Mouse (Mus musculus) heart, postnatal 25 days (tissue): ENCODE measurements around the gene Rab3gap1. TPM values are rescaled to one million over a fixed set of nuclear protein-coding genes. Genes with fewer than 3 reads are reported as not detected.

Source experiments
- DNase-seq: peaks from one replicate; pipeline ENCODE4 v3.0.0; 2022; ENCODE audit warnings: low spot score
- intact Hi-C: fragments of 180-260 bp; cut with DNase I; formaldehyde crosslinking; loops from one replicate; pipeline ENCODE4 v1.15.1; 2025
- total RNA-seq, 2 experiments: library from RNA; stranded (reverse); gene quantifications; 2 replicates each; pipeline ENCODE4 v1.2.3; 2021

Rab3gap1 gene
- 10 to 100 TPM; 35.0 to 38.0 TPM for total RNA-seq

DNA sequence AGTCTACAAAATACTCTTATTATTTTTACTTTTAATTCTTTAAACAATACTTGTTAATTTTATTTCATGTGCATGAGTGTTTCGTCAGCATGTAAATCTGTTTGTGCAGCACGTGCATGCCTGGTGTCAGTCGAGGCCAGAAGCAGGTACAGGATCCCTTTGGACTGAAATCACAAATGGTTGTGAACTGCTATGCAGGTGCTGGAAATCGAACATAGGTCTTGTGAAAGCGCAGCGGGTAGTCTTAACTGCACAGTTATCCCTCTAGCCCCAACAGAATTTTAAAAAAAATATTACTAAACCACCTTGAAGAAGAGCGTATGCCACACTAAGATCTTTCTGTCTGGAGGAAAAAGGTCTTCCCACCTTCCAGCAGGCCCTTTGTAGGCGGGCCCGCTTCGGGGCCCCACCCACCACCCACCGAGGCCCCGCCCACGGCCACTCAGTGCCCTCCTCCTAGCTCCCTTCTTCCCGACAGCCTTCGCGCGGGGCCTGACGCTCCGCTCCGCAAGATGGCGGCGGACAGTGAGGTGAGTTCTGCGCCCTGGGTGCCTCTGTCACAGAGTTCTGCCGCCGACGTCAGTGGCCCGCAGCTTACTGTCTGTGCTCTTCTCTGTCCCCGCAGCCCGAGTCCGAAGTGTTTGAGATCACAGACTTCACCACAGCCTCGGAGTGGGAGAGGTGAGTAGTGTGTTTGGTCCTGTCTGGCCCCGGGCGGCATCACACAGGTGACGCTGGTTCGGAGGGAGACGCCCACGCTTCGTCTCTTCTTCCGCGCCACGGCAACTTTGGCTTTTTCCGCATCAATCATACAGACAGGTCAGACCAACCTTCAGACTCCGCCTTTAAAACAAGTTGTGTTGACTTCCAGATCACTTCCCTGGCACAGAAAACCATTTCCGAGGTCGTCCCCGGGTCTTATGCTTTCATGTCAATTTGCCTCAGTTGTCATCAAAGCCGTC, at the start of gene Rab3gap1:
TSS of gene Rab3gap1 (plus strand) at position 474 of the 962 bp plus-strand sequence.
- intact Hi-C loops = loop anchor here (5.0 kb wide), 2 partner anchors 96 to 239 kb away; partner anchors contain the start of gene Ccnt2
- DNase-seq = peak; percentile 73

DNA sequence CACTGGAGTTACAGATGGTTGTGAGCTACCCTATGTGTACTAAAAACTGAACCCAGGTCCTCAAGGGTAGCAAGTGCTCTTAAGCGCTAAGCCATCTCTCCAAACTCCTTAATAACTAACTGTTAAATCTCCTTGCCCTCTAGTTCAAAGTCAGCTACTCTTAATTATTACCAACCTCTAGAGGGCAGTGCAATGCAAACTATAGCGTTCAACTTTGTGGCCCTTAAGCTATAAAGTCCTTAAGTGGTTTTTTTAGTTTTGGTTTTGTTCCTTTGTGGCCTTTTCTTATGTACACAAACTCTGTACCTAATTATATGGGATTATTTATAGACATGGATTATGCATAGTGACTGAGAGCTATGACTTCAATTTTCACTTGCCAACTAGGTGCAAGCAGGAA, 41.2 kb upstream of the Rab3gap1 start:
- intact Hi-C loops = loop anchor here (2.0 to 10.0 kb wide), 4 partner anchors 87 to 395 kb away; no protein-coding TSS in a partner anchor
- no peak for DNase-seq

DNA sequence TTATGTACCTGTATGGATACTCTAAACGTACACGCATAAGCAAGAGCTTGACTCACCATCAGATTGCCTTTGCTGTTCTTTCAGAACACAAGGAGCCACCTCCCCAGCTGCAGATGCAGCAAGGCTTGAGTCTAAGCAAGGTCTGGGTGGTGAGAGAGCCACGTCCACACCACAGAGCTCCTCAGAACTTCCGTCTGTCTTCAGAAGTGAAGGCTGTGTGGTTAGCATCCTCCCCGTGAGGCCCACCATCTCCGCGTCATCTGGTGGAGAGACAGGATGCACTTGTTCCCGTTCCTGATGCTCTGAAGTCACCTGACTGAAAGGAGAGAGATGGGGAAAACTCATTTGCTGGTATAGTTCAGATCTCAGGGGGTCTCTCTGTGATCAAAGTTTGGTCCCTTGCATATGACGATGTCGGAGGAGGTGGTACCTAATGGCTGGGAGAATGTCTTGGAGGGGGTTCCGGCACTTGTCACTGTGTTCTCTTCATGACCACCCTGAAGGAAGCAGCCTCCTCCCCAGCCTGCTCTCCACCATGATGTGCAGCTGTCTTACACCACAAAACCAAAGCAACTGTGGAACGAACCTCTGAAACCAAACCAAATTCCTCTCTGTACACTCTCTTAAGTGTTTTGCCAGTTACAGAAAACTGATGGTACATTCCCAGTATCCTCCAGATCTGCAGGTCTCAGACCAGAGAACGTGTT, 38.2 kb upstream of the Rab3gap1 start:
- no peak for DNase-seq
- intact Hi-C loops = no loop called here

DNA sequence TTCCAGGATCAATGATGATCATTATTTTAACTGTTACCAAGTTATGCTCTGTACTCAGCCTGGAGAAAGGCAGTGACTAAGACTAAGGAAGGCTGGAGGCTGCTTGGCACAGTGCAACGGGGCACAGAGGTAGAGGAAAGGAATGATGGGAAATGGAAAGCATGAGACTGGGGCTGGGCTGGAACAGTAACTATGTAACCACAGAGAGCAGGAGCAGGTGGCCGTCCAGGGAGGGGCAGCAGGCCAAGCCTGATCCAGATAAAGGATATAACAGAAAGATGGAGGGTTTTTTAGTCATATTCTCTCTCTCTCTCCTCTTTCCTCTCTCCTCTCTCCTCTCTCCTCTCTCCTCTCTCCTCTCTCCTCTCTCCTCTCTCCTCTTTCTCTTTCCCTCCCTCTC, 34.9 kb upstream of the Rab3gap1 start:
- intact Hi-C loops = no loop called here
- DNase-seq = no peak

DNA sequence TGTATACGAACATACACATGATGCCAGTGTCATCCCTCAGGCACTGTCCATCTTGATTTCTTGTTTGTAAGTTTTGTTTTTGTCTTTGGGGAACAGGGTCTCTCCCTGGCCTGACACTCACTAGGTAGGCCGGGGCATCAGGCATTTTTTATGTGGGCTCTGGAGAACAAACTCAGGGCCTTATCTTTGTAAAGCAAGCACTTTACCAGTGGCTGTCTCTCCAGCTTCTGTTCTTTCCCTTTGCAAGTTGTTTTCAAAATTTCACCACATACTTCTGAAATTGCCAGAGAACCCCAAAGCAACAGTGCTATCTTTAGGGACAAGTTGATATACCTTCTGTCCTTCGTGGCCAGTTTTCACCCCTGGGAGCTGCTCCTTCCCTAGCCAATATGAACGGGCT, 34.4 kb upstream of the Rab3gap1 start:
- DNase-seq = no peak
- intact Hi-C loops = no loop called here

DNA sequence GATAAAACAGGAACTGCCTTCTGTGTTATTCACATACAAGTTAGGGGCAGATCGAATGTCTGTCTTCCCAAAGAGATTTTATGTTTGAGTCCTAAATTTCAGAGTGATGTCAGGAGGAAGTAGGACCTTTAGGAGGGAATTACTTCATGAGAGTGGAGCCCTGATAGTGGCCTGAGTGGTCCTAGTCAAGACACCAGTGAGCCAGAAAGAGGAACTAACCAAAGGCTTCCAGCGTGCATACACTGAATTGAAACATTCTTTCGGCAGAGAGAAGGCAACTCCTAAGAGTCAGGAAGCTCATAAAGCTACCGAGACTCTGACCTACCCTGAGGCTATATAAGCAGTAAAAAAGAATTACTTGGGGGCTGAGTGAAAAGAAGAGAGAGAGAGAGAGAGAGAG, 32.0 kb upstream of the Rab3gap1 start:
- intact Hi-C loops = no loop called here
- no peak for DNase-seq

DNA sequence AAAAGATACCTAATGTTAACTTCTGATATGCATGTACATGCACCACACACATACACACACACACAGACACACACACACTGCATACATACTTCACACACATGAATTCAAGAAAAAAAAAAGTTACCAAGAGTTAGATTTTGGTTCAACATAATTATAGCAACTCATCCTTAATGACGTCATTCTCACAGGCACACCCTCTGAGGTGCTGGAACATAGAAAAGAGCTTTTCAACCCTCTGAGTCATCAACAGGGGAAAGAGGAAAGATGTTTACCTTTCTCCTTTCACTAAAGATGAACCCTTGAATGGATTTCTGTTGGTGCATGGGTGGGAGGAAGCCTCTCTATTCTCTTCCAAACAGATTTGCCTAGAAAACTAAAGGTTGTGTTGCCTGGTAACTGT, 30.0 kb upstream of the Rab3gap1 start:
- intact Hi-C loops = no loop called here
- DNase-seq = no peak

DNA sequence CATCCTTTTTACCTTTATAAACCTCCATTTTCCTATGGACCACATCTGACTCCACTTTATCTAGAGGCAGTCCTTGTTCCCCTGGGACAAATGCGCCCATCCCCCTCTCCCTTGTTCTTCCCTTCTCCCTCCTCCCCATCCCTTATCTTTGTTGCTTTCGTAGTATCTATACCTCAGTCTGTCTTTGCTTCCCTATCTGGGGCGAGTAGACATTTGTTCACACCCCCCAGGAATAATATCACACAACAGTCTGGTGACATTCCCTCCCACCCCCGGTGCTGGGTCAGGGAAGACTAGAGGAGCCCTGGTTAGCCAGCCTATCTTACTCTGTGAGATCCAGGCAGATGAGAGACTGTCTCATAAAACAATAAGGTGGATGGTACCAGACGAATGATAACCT, 23.1 kb upstream of the Rab3gap1 start:
- DNase-seq = no peak
- intact Hi-C loops = no loop called here

DNA sequence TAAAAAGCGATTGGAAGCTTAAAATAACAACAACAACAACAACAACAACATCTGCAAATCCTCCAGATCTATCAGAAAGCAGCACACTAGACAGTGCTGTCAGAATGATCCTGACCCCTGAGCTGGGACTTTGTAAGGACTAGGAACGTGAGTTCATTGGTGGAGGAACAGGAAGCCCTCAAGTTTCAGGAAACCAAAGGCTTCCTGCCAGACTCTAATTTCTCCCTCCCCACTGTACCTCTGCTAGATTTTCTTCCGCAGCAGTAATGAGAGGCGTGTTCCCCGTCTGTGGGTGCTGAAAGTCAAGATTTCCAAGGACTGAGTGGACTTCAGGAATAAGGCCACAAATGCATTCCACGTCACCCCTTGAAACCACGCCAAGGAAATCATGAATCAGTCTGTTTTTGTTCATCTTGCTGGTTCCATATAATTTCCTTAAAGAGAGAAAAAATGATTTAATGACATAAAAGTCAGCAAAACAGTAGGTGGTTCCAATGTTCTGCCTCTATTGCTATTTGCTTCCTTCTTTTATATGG, 18.4 kb upstream of the Rab3gap1 start:
- no peak for DNase-seq

DNA sequence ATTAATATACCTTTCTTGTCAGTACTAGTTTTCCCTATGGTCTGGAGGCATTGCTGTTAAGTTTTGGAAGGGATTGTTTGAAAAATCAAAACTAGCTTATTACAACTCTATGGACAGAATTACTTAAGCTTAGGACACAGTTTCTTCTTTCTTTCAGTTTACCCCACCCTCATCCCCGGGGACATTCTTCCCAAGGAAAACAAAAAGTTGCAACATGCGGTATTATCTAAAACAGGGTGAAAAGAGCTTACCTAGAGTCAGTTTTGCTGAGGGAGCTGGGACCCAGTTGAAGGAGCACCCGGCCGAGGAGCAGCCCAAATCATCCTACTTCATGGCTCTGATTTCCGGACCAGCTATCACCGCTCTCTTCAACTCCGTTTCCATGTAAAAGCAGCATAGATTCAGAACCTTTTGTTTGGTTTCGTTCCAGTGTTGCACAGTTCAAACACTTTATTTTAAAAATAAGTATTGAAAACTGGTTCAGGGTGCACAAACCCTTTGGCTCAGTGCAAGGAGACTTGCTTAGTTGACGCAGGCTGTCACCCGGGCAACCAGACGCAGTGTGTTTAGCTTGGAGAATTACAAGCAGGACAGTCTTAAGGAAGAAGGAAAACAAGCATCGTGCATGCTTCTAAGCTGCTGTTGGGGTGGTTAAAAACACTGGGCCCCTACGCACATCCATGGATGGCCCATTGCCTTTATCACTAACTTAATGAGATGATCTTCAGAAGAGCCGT, 13.9 kb upstream of the Rab3gap1 start, which contains the start of gene Map3k19:
TSS of gene Map3k19 (minus strand) at position 546 of the 737 bp plus-strand sequence.
- intact Hi-C loops = no loop called here
- DNase-seq = no peak

More for the DNA sequence above, 18.4 kb upstream of the Rab3gap1 start:
- intact Hi-C loops = no loop called here

DNA sequence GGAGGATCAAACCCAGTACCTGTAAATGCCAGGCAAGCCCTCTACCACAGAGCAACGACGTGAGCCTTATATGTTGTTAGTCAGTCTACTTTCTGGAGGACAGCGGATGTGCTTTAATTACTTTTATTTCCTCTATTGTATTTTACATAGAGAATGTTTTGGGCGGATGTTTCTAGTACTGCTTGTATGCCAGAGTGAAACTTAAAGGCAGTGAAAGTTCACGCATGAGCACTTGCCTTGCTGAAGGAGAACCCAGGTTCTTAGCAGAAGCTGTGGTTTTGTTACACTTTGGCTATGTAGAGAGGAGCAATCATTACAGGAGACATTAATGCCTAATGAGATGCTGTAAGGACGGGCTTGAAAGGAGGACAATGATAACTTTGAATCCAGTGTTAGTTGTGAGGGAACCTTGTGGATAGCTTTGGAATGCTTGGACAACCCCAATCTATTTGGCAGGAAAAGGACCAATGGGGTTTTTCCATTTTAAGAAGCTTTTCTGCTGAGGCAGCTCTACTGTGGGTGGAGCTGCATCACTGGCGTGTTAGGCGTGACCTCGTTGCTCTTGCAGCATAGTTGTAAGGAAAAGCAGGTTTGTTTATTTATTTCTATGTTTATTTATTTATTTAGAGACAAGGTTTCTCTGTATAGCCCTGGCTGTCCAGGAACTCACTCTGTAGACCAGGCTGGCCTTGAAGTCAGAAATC, 9.5 kb upstream of the Rab3gap1 start:
- intact Hi-C loops = no loop called here
- no peak for DNase-seq

DNA sequence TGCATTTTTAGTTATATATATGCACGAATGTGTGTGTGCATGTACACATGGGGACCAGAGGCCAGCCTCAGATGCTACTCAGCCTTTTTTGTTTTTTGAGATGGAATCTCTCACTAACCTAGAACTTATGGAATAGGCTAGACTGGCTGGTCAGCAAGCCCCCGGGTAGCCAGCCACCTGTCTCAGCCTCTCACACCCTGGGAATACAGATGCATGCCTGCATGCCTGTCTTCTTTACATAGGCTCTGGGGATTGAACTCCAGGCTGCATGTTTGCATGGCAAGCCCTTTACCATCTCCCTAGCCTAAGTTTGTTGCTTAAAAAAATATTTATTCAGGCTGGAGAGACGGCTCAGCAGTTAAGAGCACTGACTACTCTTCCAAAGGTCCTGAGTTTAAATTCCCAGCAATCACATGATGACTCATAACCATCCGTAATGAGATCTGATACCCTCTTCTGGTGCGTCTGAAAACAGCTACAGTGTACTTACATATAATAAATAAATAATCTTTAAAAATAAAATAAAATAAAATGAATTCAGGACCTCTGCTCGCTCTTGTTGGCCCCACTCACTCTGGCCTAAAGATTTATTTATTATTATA, 8.7 kb upstream of the Rab3gap1 start:
- intact Hi-C loops = no loop called here
- no peak for DNase-seq

DNA sequence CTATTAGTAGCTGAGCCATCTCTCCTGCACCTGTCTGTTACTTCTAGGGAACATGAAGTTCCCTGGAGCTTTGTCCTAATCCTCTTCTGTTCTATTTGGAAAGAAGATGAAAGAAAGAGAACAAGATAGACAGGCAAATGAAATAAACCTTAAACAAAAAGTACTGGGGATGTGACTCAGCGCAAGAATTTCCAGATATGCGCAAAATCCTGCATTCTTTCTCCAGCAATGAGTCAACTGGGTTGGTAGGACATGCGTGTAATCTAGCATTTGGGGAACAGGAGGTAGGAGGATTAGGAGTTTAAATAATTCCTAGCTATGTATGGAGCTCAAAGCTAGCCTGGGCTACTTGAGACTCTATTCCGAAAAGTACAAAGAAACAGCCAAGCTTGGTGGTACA, 8.1 kb upstream of the Rab3gap1 start:
- intact Hi-C loops = no loop called here
- no peak for DNase-seq

DNA sequence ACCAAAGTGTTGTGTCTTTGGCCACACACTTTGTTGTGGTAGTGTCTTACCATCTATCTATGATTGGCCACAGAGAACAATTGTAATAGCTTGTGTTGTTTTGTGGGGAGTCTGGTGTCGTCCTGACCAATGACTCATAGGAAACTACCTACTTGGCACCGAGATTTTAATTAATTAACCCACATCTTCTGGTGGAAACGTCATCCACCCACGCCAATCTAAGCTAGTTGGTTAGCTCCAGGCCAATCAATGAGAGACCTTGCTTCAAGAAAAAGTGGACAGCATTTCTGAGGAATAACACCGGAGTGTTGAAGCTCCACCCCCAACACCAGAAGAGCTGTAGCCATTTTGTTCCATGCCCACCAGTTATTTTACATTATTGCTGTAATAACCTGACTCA, 6.7 kb upstream of the Rab3gap1 start:
- intact Hi-C loops = no loop called here
- no peak for DNase-seq

DNA sequence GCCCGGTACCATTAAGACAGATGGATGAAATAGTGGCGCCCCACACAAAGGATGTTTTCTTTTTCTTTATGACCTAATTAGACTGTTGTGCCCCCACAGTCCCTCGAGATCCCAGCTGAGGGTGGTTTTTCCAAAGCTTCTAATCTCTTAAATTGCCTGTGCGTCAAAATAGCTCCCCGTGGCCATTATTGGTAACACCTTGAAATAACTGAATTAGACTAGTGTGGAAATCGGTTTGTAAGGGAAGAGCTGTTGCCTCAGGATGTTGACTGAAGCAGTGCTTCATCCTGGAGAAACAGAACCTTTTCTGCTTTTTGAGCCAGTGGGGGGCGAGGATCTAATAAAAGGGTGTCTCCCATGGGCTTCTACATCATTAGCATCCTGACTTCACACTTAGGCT, 4.8 kb upstream of the Rab3gap1 start:
- intact Hi-C loops = no loop called here
- DNase-seq = no peak

DNA sequence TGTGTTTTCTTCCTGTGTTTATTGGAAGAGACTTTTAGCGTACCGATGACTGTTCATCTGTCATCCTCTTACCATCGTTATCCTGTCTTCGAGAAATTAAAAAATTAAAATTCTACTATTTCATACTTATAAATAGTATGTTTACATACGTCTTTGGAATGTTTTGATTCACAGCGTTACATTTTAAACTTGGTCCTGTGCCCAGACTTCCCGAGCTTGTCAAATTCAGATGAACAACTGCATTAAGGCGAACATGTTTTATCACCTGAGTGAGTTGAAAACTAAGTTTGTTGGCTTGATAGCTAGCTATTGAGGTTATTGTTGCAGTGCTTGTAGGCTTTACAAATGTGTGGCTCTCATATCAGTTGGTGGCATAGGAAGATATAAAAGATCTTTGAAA, 703 bp downstream of the Rab3gap1 start:
- intact Hi-C loops = loop anchor here (5.0 kb wide), 2 partner anchors 97 to 238 kb away; partner anchors contain the start of gene Ccnt2
- DNase-seq = no peak

DNA sequence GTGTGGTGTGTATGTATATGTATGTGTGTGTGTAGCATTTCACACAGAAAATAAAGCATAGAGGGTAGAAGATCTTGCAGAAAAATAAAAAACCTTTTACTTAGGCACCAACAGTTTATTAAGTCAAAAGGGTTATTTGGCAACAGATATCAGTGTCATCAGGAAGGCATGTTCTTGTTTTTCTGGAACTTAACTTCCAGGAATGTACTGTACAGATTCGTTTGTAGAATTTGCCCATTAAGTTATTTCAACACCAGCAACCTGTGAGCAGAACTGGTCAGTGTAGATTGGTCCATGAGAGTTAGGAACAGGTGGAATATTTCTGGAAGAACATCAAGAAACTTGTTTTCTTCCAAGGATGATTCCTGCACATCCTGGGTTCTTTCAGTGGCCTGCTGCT, 30.8 kb downstream of the Rab3gap1 start:
- no peak for DNase-seq
- intact Hi-C loops = no loop called here

DNA sequence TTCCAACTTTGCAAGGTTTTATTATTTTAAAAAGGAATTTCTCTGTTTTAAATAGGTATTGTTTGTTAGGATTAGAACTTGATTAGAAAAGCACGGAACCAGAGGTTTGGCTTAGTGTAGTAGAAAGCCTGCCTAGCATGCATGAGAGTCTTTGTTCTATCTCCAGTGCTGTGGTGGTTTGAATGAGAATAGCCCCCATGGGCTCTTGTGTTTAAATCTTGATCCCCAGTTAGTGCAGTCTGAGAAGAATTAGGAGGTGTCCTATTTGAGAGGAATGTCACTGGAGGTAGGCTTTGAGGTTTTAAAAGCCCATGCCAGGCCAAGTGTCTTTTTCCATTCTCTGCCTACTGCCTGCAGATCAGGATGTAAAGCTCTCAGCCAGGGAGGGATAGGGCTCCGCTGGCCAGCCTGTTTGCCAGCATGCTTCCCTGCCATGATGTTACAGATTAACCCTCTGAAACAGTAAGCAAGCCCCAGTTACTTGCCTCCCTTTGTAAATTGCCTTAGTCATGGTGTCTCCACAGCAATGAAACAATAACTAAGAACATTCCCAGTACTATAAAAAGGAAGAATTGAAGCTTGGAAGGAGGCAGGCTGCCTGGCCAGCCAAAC, 36.3 kb downstream of the Rab3gap1 start:
- intact Hi-C loops = no loop called here
- DNase-seq = no peak
